Mouse (Mus musculus): ENCODE measurements at regions not wholly inside any gene's neighbourhood (a gene's known extent, or its start where the extent isn't known, plus 50 kb on each side); places are given as distances from the start of the nearest gene placed in this dataset.

DNA sequence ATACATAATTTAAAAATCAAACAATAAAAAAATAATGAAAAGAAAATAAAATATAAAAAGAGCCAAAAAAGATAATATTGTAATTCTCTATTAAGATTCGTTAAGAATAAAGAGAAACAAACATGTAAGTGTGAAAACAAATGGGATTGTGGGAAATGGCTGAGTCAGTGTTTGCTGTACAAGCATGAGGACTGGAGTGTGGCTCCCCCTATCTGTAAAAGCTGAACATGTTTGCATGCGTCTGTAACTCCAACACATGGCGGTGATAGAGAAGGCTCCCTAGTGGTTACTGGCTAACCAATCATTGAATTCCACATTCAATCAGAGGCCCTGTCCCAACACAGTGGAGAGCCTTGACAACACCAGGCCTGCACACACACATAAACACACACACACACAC, 298.2 kb downstream of the Cenpc1 start (continued):
- TF ChIP-seq BHLHE40 (IDR thresholded peaks at IDR 0.05; ENCODE audit: low read depth, low read length) (no peak), MAZ (IDR thresholded peaks at IDR 0.05; ENCODE audit: low read depth, low read length) (no peak), POLR2AphosphoS2 (IDR thresholded peaks at IDR 0.05; ENCODE audit: low read depth, low read length) (no peak), CTCF (conservative IDR thresholded peaks at IDR 0.05 in 1 of 2, IDR thresholded peaks at IDR 0.05 in 1 of 2; ENCODE audit: low read depth in 2 of 2, low read length in 2 of 2) (peak; percentile 21 to 83; a peak in 3 of 4 replicates), SIN3A (IDR thresholded peaks at IDR 0.05; ENCODE audit: low read length) (no peak), POLR2A (IDR thresholded peaks at IDR 0.05; ENCODE audit: low read depth, low read length) (no peak), ETS1 (conservative IDR thresholded peaks at IDR 0.05; ENCODE audit: low read depth, low read length) (no peak), MEF2A (IDR thresholded peaks at IDR 0.05; ENCODE audit: borderline replicate concordance, low read depth, low read length) (no peak), IRF4 (IDR thresholded peaks at IDR 0.05; ENCODE audit: low read depth, low read length) (no peak), UBTF (IDR thresholded peaks at IDR 0.05; ENCODE audit: low read depth, low read length) (no peak)

DNA sequence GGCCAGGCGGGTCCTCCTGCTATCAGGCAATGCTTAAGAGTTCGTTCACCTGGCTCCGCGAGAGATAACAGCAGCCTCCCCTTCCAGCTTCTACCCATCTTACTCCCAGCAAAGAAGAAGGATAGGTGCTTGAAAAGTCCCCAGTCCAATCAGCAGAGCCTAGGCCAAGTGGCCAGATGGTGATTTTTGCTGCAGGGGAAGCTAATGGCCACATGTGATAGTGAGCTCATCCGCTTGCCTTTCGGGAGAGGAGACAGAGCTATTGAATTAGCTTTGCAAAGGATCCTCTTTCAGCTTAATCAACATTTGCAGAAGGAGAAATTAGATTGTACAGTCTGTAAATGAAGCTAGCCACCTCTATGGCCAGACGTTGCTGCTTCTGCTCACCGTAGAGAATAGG, 308.7 kb downstream of the Cenpc1 start:
- H3K9me3 ChIP-seq (replicated peaks; ENCODE audit: low read length) = no peaks in the 10 kb centered on the region
- DNase-seq (ENCODE audit: extremely low read depth) = no peak
- in situ Hi-C loops (cut with MboI; ENCODE audit: low pct_ligation_motif_present, low pct_unique_long_range_greater_than_20kb, low sequenced_read_pairs) (loop anchor here (25.0 kb wide), 1 partner anchor 169 kb away; no protein-coding TSS in a partner anchor), dilution Hi-C loops (cut with MboI; ENCODE audit: extremely low pct_ligation_motif_present, extremely low pct_unique_long_range_greater_than_20kb, low sequenced_read_pairs) (no loop called here)
- no peaks in the 10 kb centered on the region for H3K79me2 ChIP-seq (replicated peaks; ENCODE audit: control insufficient read depth, extremely low read depth, insufficient read depth, poor library complexity, severe bottlenecking)
- TF ChIP-seq ZKSCAN1 (IDR thresholded peaks at IDR 0.05; ENCODE audit: borderline replicate concordance, low read depth, low read length) (no peak), RCOR1 (conservative IDR thresholded peaks at IDR 0.05; ENCODE audit: low read depth, low read length) (no peak), SIN3A (IDR thresholded peaks at IDR 0.05; ENCODE audit: low read length) (no peak), E2F4 (IDR thresholded peaks at IDR 0.05; ENCODE audit: insufficient replicate concordance, low read depth, low read length) (no peak), ELF1 (IDR thresholded peaks at IDR 0.05; ENCODE audit: low read depth, low read length) (no peak), MEF2A (IDR thresholded peaks at IDR 0.05; ENCODE audit: borderline replicate concordance, low read depth, low read length) (no peak), MYC (IDR thresholded peaks at IDR 0.05; ENCODE audit: low read depth, low read length) (no peak), CTCF (conservative IDR thresholded peaks at IDR 0.05 in 1 of 2, IDR thresholded peaks at IDR 0.05 in 1 of 2; ENCODE audit: low read depth in 2 of 2, low read length in 2 of 2) (no peak), ZC3H11A (IDR thresholded peaks at IDR 0.05; ENCODE audit: low read depth, low read length) (no peak), NELFE (IDR thresholded peaks at IDR 0.05; ENCODE audit: low read depth, low read length) (no peak), ZMIZ1 (IDR thresholded peaks at IDR 0.05; ENCODE audit: low read depth, low read length) (no peak), HCFC1 (IDR thresholded peaks at IDR 0.05; ENCODE audit: low read depth, low read length) (no peak), SMC3 (IDR thresholded peaks at IDR 0.05; ENCODE audit: low read depth, low read length) (no peak), JUND (conservative IDR thresholded peaks at IDR 0.05; ENCODE audit: low read depth, low read length) (no peak), MAFK (IDR thresholded peaks at IDR 0.05; ENCODE audit: insufficient replicate concordance, low read length) (no peak), MAX (IDR thresholded peaks at IDR 0.05; ENCODE audit: low read length) (no peak), MAZ (IDR thresholded peaks at IDR 0.05; ENCODE audit: low read depth, low read length) (no peak)
- H3K27ac ChIP-seq (ENCODE audit: insufficient read depth, low read depth) = no peak overlapping the region
- H3K9ac ChIP-seq (ENCODE audit: insufficient read depth, low read depth) = no peak overlapping the region
- H3K4me1 ChIP-seq (ENCODE audit: control insufficient read depth in 1 of 2, insufficient read depth in 2 of 2) = no peaks in the 10 kb centered on the region
- H3K36me3 ChIP-seq (replicated peaks in 1 of 2; ENCODE audit: control insufficient read depth in 1 of 2, insufficient read depth in 1 of 2, low read length in 1 of 2) = no peaks in the 10 kb centered on the region
- no peak overlapping the region for H3K4me3 ChIP-seq (replicated peaks in 1 of 3; ENCODE audit: low read depth in 2 of 3, low read length in 2 of 3, poor library complexity in 1 of 3)
- no peaks in the 10 kb centered on the region for H3K27me3 ChIP-seq (replicated peaks)
- no peak overlapping the region for H3K4me2 ChIP-seq (ENCODE audit: insufficient read depth, low read depth, poor library complexity, severe bottlenecking)

Data from CH12.LX (cell line).